Mouse (Mus musculus) bone marrow, adult 2 months (tissue): ENCODE measurements around the gene Mocs2. TPM values are rescaled to one million over a fixed set of nuclear protein-coding genes. Genes with fewer than 3 reads are reported as not detected.

Experiments used
- H3K27ac ChIP-seq: fragments of 200-500 bp; 2 replicates; pipeline ENCODE4 v1.5.1; 2012; ENCODE audit warnings: low read depth, mild to moderate bottlenecking, control low read depth, inconsistent platforms, low read length; ENCODE audit not compliant: control insufficient read depth, poor library complexity, insufficient read depth
- H3K4me1 ChIP-seq: fragments of 200-500 bp; 2 replicates; pipeline ENCODE4 v1.6.1; 2011; ENCODE audit warnings: low read length; ENCODE audit not compliant: control insufficient read depth, insufficient read depth
- H3K4me3 ChIP-seq: fragments of 200-500 bp; replicated peaks from 2 replicates; pipeline ENCODE3; 2011; ENCODE audit warnings: mild to moderate bottlenecking, low read depth, low read length, control low read depth; ENCODE audit not compliant: control insufficient read depth
- CTCF ChIP-seq: fragments of 200-500 bp; IDR thresholded peaks from 2 replicates; pipeline ENCODE4 v1.5.1; 2011; ENCODE audit warnings: low read length, control low read depth; ENCODE audit not compliant: control insufficient read depth, insufficient read depth
- POLR2A ChIP-seq: fragments of 200-500 bp; IDR thresholded peaks from 2 replicates; pipeline ENCODE4 v1.6.1; 2011; ENCODE audit warnings: low read depth, mild to moderate bottlenecking, control low read depth, low read length, borderline replicate concordance; ENCODE audit not compliant: control insufficient read depth
- WGBS: fragments of 180-500 bp; shearing (Covaris S2); methylation state at CpG from one replicate; pipeline ENCODE4 v1.1.7; 2018; 5-methylcytosine and 5-hydroxymethylcytosine counted together
- polyA plus RNA-seq: library from polyadenylated mRNA; stranded (reverse); fragments of >200 nt; gene quantifications from 2 replicates; pipeline ENCODE4 v1.2.4, GENCODE M21; 2011; ENCODE audit warnings: low replicate concordance; ENCODE audit not compliant: missing spikeins, insufficient read depth, insufficient read length

Mocs2 gene
- polyA plus RNA-seq, 1 experiment, result 29.3 TPM

GRCm38 (mm10) chr13:114855573-114856268, 37.7 kb downstream of the Mocs2 start:
- no peak overlapping the region for H3K4me3 ChIP-seq
- no peak overlapping the region for H3K27ac ChIP-seq
- TF ChIP-seq POLR2A (no peak), CTCF (no peak)
- no peaks in the 10 kb centered on the region for H3K4me1 ChIP-seq
- 84% methylated on average over 15 of the region's 15 CpGs for WGBS

- H3K27ac ChIP-seq, result no peak overlapping the region
- 75% methylated on average over 7 of the region's 7 CpGs for WGBS
- no peak overlapping the region for H3K4me3 ChIP-seq
- TF ChIP-seq CTCF (no peak), POLR2A (no peak)
- no peaks in the 10 kb centered on the region for H3K4me1 ChIP-seq
Observed at GRCm38 (mm10) chr13:114856269-114856627, 38.2 kb downstream of the Mocs2 start.

- no peak for TF ChIP-seq POLR2A
- no peak for TF ChIP-seq CTCF
- 79% methylated on average over 4 of the region's 4 CpGs for WGBS
- H3K4me1 ChIP-seq, result no peaks in the 10 kb centered on the region
Observed at GRCm38 (mm10) chr13:114857525-114857924, 39.5 kb downstream of the Mocs2 start.

GRCm38 (mm10) chr13:114874738-114875137, 56.7 kb downstream of the Mocs2 start:
- Histone ChIP-seq H3K27ac (no peak overlapping the region), H3K4me1 (no peaks in the 10 kb centered on the region), H3K4me3 (no peak overlapping the region)
- 88% methylated on average over 6 of the region's 6 CpGs for WGBS
- TF ChIP-seq POLR2A (no peak), CTCF (no peak)

More at GRCm38 (mm10) chr13:114857525-114857924, 39.5 kb downstream of the Mocs2 start:
- no peak overlapping the region for H3K4me3 ChIP-seq
- H3K27ac ChIP-seq, result no peak overlapping the region

GRCm38 (mm10) chr13:114876005-114876520, 58.0 kb downstream of the Mocs2 start:
- 81% methylated on average over 2 of the region's 2 CpGs for WGBS

GRCm38 (mm10) chr13:114878667-114879066, 60.6 kb downstream of the Mocs2 start:
- Histone ChIP-seq H3K27ac (no peak overlapping the region), H3K4me1 (no peaks in the 10 kb centered on the region), H3K4me3 (no peak overlapping the region)
- 88% methylated on average over 11 of the region's 11 CpGs for WGBS
- TF ChIP-seq POLR2A (no peak), CTCF (no peak)

More at GRCm38 (mm10) chr13:114876005-114876520, 58.0 kb downstream of the Mocs2 start:
- H3K4me1 ChIP-seq, result no peaks in the 10 kb centered on the region
- TF ChIP-seq CTCF (no peak), POLR2A (no peak)
- no peak overlapping the region for H3K27ac ChIP-seq
- H3K4me3 ChIP-seq, result no peak overlapping the region

Other genes starting within 250 kb of the Mocs2 start
- 1.5 and 3.2 TPM in 2 replicates for gene Itga2, start 113.9 kb downstream of the Mocs2 start, polyA plus RNA-seq